Mouse (Mus musculus): Measurements from ENCODE around the gene Ndufc1. TPM values are rescaled to one million over a fixed set of nuclear protein-coding genes. Genes with fewer than 3 reads are reported as not detected.
A peak's percentile ranks its signal among the peaks of the same experiment; 100 is the strongest.
"Not testable (repeated sequence)": the region's sequence is repeated elsewhere in the genome, so short reads cannot be mapped to it uniquely, and the experiment has no call there.

Gene Ndufc1
- total RNA-seq, 2 experiments from 2014 or later, result 46.2 to 118 TPM

DNA sequence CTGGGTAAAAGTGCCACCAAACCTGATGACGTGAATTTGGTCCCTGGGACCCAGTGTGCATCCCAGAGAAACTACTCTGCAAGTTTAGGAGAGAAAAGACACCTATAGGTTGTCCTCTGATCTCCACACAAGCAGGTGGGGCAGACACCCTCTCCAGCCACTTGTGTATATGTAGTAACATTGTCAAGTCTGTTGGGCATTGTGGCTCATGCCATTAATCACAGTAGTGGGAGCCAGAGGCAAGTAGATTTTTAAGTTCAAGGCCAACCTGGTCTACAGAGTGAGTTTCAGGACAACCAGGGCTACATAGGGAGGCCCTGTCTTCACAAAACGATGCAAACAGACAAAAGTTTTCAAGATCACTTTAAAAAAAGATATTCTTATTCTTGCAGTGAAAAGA is 37.0 kb downstream of the Ndufc1 start:
- ATAC-seq (ENCODE audit: poor library complexity, severe bottlenecking), result no peak

DNA sequence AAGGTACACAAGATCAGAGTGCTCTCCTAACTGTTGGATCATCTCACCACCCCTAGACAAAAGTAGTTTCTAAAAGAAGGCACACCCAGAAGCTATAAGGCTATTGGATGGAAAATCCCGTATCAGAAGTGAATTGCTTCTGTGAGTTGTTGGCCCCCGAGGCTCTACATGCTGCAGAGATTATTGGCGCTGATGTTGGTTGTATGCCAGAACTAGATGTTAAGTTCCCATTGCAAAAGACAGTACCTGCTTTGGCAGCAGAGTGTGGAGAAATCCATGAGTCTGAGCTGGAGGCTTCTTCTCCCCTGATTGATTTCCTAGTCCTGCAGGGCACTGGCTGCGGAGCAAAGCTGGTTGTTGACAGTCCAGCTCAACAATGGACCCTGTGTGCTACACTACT is 40.8 kb downstream of the Ndufc1 start:
- ATAC-seq (ENCODE audit: poor library complexity, severe bottlenecking), result no peak

DNA sequence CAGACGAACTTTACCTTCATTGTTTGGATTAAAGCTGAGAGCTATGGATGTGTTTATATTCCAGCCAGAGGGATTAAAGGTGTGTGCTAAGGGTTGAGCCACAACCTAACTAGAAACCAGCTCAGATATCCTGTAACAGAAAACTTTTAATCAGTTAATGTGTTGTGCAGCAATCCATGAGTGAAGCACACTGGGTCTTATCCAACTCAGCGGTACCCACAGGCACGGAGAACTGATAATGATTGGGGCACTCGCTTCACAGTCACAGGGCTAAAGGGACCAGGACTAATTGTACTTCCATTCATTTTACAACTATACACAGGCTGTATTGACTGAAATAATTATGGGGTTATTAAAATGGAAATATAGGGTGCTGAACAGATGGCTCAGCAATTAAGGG is 41.9 kb downstream of the Ndufc1 start:
- no peak for ATAC-seq (ENCODE audit: poor library complexity, severe bottlenecking)

DNA sequence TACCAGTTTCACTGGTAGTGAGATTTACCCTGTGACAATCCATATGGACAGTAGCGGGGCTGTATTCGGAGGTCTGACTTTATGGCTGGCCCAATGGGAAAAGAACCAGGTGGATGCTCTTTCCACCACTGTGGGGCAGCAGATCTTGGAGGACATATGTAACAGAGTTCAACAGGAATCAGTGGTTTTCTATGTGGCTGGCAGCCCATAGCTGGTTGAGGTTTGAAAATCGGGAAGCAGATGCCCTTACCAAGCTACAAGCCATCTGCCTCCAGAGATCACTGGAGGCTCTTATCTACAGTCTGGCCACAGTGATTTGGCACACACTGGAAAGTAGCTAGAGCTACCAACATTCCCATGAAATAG is 43.3 kb downstream of the Ndufc1 start:
- ATAC-seq (ENCODE audit: poor library complexity, severe bottlenecking), result no peak

DNA sequence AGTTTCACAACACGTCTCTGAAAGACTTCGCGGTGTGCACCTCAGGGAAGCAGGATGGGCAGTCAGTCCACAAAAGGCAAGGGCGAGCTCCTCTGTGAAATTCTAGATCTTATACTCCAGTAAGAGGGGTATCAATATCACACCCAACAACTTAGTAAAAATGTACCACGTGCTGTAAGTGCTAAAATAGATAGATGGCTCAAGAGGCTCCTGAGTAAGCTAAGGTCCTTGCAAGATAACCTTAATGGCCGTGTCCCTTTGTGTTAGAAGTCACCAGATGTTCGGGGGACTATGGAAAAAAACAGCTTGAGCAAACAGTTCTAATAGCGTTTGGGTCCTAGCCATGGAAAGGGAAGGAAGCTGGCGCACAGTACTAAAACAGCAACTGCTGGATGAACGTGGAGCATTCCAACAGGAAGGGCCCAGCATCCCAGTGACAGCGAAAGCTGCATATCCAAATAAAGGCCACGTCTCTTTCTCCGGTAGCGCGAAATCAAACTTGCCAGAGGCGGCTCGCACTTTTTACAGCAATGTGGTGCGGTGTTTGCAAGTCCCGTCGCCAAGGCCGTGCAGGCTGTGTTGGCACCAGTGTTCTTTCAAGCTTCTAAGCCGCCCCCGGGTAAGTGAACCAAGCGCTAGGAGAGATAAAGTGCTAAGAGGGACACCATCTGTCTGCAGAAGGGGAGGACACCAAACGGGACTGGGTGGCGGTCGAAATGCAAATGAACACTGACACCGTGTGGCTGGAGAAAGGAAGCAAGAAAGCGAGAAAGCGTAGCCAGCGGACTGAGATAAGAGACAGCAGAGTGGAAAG is 43.9 kb downstream of the Ndufc1 start:
- peak; percentile 95 for ATAC-seq (ENCODE audit: poor library complexity, severe bottlenecking)

DNA sequence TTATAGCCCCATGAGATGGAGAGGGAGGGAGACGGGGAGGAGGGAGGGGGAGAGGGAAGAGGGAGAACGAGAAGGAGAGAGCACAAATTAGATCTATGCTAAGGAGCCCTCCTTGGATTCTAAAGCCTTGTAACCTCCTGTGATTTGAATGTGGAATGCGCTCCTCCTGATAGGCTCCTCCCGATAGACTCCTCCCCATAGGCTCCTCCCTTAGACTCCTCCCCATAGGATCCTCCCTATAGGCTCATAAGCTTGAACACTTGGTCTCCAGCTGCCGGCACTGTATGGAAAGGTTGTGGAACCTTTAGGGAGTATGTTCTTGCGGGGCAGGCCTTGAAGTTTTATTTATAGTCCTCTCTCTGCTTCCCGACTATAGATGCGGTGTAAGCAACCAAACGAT is 47.7 kb downstream of the Ndufc1 start:
- no peak for ATAC-seq (ENCODE audit: poor library complexity, severe bottlenecking)

DNA sequence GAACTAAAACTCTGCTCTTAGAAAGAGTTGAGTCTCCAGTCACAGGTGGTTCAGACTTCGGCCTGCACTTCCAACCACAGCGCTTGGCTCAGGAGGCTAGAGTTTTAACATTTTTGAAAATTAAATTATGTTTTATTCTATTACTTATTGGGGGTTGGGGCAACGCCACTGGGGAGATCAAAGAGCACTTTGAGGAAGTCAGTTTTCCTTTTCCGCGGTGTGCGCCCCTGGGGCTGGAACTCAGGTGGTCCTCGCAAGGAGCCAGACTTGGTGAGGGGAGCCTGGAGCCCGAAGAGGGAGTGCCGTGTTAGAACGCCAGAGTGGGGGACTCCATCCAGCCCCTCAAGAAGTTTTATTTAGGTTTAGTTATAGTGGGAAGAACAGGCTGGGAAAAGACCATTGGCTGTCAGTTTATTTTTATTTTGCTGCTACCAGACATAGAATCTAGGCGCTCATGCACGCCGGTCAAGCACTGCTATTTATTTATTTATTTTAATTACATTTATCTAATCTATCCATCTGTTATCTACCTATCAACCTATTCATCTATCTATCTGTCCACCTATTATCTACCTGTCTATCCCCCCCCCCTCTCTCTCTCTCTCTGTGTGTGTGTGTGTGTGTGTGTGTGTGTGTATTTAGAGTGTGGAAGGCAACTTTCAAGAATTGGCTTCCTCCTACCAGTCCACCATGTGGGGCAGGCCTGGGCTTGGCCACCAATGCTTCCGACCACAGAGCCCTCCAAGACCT is 49.1 kb downstream of the Ndufc1 start:
- peak; percentile 6 for ATAC-seq (ENCODE audit: poor library complexity, severe bottlenecking)

DNA sequence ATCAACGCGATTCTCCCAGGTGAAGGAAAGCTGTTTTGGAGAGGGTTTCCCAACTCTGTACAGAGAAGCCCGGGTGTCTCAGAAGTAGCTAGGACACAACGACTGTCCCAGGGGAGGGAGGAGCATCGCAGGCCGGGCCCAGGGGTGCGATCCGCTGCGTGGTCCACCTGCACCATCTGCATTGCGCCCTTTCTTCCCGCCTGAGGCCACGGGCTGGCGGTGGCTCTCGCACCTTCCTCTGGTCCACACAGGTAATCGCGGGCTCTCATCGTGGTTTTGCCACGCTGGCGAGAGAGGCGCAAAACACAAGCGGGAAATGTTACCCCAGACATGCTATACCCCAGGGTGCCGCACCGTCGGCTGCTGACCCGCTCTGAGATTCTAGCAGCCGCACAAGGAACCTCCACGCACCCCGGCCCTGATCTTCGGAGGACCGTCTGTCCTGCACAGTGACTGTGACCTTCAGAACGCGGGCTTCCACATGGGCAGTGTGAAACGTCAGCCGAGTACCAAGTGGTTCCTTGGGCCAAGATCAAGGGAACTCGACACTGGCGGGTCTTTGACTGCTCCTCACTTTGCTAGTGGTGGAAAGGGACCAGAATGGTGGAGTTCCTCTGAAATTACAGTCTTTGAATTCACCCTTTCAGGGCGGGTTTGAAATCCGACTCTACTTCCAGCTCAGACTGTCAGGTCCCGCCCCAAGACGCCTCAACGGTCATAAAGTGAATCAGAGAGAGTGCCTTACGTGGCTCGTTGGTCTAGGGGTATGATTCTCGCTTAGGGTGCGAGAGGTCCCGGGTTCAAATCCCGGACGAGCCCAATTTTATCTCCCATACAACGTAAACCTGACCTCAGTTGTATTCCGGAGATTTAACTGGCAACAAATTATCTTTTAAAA is 49.9 kb downstream of the Ndufc1 start:
- ATAC-seq (ENCODE audit: poor library complexity, severe bottlenecking), result peak; percentile 66

DNA sequence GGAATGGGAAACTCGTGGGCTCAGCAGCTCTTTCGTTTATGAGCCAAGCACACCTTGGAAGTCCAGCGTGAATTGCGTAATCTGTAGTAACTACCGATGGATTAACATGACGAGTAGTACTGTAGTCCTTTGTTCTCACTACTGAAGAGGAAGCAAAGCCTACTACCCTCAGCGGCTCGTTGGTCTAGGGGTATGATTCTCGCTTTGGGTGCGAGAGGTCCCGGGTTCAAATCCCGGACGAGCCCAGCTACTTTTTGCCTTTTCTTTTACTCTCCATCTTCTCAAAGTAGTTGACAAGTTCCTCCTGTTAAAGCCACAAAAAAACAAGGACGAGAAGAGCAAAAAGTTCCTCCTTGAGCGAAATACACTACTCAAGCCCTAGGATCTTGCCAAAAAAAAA is 50.6 kb downstream of the Ndufc1 start:
- peak; percentile 46 for ATAC-seq (ENCODE audit: poor library complexity, severe bottlenecking)

DNA sequence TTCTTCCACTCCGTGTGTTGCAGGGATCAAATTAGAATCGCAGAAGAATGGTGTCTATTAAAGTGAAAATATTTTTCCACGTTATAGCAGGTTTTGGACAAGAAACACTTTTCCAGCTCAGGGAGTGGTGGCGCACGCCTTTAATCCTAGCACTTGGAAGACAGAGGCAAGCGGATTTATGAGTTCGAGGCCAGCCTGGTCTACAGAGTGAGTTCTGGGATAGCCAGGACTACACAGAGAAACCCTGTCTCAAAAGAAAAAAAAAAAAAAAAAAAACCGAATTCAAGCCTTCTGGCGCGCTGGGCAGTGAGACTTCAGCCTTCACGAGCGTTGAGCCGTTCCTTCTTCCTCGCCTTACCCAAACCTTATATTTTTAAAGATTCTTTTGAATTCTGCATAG is 51.2 kb downstream of the Ndufc1 start:
- no peak for ATAC-seq (ENCODE audit: poor library complexity, severe bottlenecking)

DNA sequence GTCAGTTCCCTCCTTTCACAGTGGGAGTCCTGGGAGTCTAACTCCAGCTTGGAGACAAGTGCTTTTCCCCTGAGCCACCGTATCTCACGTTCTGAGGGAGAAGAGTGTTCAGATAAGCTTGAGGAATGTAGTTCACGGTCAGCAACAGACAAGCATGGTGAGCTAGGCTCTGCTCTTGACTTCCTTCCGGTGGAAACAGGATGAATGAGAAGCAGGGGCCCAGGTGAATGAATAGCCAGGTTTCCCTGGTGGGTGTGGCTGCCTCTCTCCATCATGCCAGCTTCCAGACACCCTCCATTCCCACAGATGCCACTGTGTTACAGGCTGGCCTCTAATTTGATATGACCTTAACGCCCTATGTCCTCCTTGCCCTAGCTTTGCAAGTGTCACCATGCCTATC is 51.7 kb downstream of the Ndufc1 start:
- ATAC-seq (ENCODE audit: poor library complexity, severe bottlenecking), result no peak

DNA sequence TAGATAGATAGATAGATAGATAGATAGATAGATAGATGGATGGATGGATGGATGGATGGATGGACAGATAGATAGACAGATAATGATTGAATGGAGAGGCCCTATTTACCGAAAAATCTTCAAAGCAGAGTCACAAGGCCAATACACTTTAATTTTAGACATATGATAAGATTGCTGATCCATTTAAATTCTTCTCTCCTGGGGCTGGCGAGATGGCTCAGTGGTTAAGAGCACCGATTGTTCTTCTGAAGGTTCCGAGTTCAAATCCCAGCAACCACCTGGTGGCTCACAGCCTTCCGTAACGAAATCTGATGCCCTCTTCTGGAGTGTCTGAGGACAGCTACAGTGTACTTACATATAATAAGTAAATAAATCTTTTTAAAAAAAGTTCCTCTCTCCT is 53.8 kb downstream of the Ndufc1 start:
- not testable (repeated sequence) for ATAC-seq (ENCODE audit: poor library complexity, severe bottlenecking)

Other genes with a start within 250 kb of the Ndufc1 start
- gene Noct, start 184.5 kb downstream of the Ndufc1 start, total RNA-seq (2015), result 12.1 and 13.2 TPM in 2 replicates
- gene Noct, start 184.5 kb downstream of the Ndufc1 start, total RNA-seq (2017), result 4.4 and 7.6 TPM in 2 replicates
- gene Elf2, start 68.3 kb downstream of the Ndufc1 start, total RNA-seq (2015), result 37.0 and 39.6 TPM in 2 replicates
- 98.4 and 102 TPM in 2 replicates for gene Elf2, start 68.3 kb downstream of the Ndufc1 start, total RNA-seq (2017)
- not detected in 2 replicates for gene Mgarp, start 12.2 kb downstream of the Ndufc1 start, total RNA-seq (2015)
- not detected in 2 replicates for gene Mgarp, start 12.2 kb downstream of the Ndufc1 start, total RNA-seq (2017)
- gene Naa15, start 6.2 kb upstream of the Ndufc1 start, total RNA-seq (2015), result 49.5 and 61.9 TPM in 2 replicates
- 50.3 and 66.1 TPM in 2 replicates for gene Naa15, start 6.2 kb upstream of the Ndufc1 start, total RNA-seq (2017)
- 17.5 and 20.0 TPM in 2 replicates for gene Rab33b, start 74.9 kb upstream of the Ndufc1 start, total RNA-seq (2015)
- 15.8 and 16.2 TPM in 2 replicates for gene Rab33b, start 74.9 kb upstream of the Ndufc1 start, total RNA-seq (2017)
- 20.5 and 21.7 TPM in 2 replicates for gene Setd7, start 151.9 kb upstream of the Ndufc1 start, total RNA-seq (2015)
- 15.0 and 23.1 TPM in 2 replicates for gene Setd7, start 151.9 kb upstream of the Ndufc1 start, total RNA-seq (2017)

Measured in megakaryocyte, adult 5-6 weeks (primary cell).